Mouse (Mus musculus): ENCODE measurements around the gene Tgm5. TPM values are rescaled to one million over a fixed set of nuclear protein-coding genes. Genes with fewer than 3 reads are reported as not detected.

The Tgm5 gene
- 0.01 TPM in 1 of 2 replicates, not detected in the other for polyA plus RNA-seq (2012; rRNA removed)

DNA sequence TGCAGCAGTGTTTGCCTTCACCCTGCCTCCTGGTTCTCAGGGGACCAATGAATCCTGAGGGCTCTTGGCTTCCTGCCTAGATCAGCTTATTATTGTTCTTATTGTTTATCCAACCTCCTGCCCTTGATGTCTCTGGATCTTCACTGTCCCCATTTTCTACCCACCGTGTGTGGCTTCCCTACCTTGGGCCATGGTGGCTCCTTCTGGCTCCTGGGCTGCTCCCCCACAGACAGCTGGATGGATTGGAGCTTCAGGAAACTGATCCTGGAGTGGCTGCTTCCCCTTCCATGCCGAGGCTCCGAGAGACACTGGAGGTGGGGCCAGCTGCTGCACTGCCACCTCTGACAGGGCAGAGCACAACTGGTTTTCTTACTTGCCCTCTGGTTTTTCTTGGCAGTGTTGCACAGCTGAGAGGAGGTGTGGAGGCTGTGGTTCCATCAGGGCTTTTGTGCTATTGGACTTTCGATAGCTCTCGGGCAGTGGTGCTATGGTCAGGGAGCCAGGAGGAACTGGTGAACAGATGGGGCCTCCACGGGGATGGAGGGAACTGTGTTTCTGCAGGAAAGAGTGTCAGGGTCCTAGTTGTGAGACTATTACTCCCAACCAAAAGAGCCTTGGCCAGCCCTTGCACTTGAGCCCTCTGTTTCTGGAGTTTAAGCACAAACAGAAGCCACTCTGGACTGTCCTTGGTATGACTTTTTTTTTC, at the start of gene Tgm5:
Gene Tgm5, minus strand, starts transcription at position 362 of the 706 bp plus-strand sequence.

DNA sequence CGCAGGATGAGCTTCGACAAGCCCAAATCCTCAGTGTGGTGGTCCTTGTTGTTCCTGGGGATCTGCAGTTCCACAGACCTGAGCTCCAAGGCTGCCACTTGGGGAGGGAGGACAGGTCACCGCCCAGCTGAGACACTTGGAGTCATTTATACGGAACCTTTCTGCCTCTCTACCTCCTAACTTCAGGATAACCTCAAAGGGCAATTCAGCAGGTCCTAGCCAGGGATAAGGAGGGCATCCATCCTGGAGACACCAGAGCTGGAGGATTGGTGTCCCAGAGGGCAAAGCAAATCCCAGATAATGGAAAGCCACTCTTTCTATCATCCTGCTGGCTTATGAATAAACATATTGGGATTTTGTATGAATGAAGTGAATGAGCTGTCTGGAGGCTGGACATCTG, 24.1 kb upstream of the Tgm5 start, which contains the start of gene Tgm7:
Gene Tgm7, minus strand, starts transcription at position 101 of the 400 bp plus-strand sequence.

DNA sequence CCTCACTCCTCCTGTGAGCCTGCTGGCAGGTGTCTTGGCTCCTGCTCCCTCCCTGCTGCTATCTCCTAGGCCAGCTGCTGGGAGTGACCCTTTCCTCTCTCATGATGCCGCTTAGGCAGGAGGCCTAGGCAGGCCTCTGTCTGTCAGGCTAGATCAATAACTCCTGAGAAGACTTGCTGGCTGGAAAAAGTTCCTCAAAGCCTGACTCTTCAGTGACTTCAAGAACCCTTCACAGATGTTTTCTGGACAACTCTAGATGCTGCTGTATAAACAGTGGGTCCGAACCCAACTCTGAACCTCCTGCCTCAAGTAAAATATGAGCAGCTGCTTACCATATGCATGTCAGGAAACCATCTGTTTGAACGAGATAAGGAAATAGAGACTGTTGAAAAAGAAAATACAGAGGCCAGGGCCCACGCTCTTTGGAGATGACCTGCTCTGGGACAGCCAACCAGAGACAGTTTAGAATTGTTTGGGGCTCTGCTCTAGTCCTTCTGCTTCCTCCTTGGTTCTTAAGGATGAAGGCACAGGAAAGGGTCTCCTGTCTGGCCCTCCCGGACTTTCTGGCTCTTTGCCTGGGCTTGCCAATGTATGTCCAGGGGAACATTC, 48.8 kb downstream of the Tgm5 start, which contains the start of gene Epb42:
Gene Epb42, minus strand, starts transcription at position 340 of the 609 bp plus-strand sequence.

DNA sequence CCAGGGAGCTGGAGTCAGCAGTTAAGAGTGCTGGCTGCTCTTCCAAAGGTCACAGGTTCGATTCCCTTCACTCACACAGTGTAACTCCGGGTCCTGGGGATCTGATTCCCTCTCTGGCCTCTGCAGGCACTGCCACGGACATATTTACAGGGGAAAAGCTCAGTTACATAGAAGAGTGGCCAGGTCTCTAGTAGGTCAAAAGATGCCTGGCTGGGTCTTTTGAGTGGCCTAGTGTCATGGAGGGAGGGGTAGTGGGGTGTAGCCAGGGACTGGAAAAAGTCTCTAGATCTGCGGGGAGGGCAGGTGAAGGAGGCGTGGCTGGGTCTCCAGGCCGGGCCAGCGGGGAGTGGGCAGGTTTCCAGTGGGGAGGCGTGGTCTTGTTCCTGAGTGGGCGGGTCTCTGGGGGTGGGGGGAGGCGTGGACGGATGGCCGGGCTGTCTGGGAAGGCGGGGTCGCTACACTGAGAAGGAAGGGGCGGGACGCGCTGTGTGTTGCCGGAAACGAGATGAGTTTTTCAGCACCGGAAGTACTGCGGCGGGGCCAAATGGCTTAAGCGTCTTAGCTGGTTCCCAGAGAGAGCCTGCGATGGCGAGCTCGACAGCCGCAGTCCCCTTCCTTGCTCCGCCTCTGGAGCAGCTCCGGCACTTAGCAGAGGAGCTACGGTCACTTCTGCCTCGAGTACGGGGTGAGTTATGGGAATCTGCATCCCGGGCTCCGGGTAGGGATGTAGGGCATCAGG, 77.5 kb downstream of the Tgm5 start, which contains the start of gene Ccndbp1:
Gene Ccndbp1, plus strand, starts transcription at position 479 of the 739 bp plus-strand sequence.

Other genes with a start within 250 kb of the Tgm5 start
- 11.7 and 14.3 TPM in 2 replicates for gene Cdan1, start 235.7 kb downstream of the Tgm5 start, polyA plus RNA-seq (2012; rRNA removed)
- 0.85 and 0.91 TPM in 2 replicates for gene Ttbk2, start 235.2 kb downstream of the Tgm5 start, polyA plus RNA-seq (2012; rRNA removed)
- gene Ubr1, start 115.1 kb downstream of the Tgm5 start, polyA plus RNA-seq (2012; rRNA removed), result 5.1 and 6.4 TPM in 2 replicates
- gene Tmem62, start 108.8 kb downstream of the Tgm5 start, polyA plus RNA-seq (2012; rRNA removed), result 2.1 TPM in 2 replicates
- 35.2 and 40.9 TPM in 2 replicates for gene Ccndbp1, start 77.4 kb downstream of the Tgm5 start, polyA plus RNA-seq (2012; rRNA removed)
- 141 and 176 TPM in 2 replicates for gene Epb42, start 48.8 kb downstream of the Tgm5 start, polyA plus RNA-seq (2012; rRNA removed)
- gene Tgm7, start 24.0 kb upstream of the Tgm5 start, polyA plus RNA-seq (2012; rRNA removed), result 0.01 and 0.03 TPM in 2 replicates
- 5.0 and 5.8 TPM in 2 replicates for gene Adal, start 54.6 kb upstream of the Tgm5 start, polyA plus RNA-seq (2012; rRNA removed)
- gene Lcmt2, start 54.8 kb upstream of the Tgm5 start, polyA plus RNA-seq (2012; rRNA removed), result 3.3 and 4.1 TPM in 2 replicates
- gene Tubgcp4, start 84.8 kb upstream of the Tgm5 start, polyA plus RNA-seq (2012; rRNA removed), result 14.7 and 16.5 TPM in 2 replicates
- gene Zscan29, start 85.3 kb upstream of the Tgm5 start, polyA plus RNA-seq (2012; rRNA removed), result 2.1 and 2.5 TPM in 2 replicates
- 18.5 and 20.7 TPM in 2 replicates for gene Trp53bp1, start 185.6 kb upstream of the Tgm5 start, polyA plus RNA-seq (2012; rRNA removed)
- gene Map1a, start 203.8 kb upstream of the Tgm5 start, polyA plus RNA-seq (2012; rRNA removed), result 0.07 and 0.08 TPM in 2 replicates

Measured in liver, embryonic 14 days (tissue).